Mouse (Mus musculus) right cerebral cortex, postnatal 25 days (tissue): Measurements from ENCODE around the gene Pik3r1.
A peak's percentile ranks its signal among the peaks of the same experiment; 100 is the strongest.

Source experiments
- DNase-seq: peaks from one replicate; pipeline ENCODE4 v3.0.0; 2022

Gene Pik3r1

DNA sequence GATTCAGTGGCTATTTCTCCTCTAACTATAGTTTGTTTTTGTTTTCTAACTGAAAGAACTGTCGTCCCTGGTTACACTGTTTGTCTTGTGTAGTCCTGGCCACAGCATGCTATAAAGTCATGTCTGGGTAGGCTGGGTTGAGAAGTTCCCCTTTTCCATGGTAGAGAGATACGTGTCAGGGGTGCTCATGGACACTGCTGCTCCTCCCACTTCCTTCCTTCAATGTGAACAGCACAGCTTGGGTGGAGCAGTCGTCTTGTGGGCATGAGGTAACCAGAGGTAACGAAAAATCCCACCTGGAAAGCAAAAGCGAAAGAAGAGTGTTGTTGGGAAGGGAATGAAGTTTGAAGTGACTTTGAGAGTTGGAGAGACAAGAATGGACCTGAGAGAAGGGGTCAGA, 104.0 kb downstream of the Pik3r1 start:
- no peak for DNase-seq

- DNase-seq, result no peak
Measured at GRCm38 (mm10) chr13:101662900-101663299, 105.1 kb downstream of the Pik3r1 start.

- no peak for DNase-seq
Measured at GRCm38 (mm10) chr13:101661567-101661966, 106.5 kb downstream of the Pik3r1 start.

DNA sequence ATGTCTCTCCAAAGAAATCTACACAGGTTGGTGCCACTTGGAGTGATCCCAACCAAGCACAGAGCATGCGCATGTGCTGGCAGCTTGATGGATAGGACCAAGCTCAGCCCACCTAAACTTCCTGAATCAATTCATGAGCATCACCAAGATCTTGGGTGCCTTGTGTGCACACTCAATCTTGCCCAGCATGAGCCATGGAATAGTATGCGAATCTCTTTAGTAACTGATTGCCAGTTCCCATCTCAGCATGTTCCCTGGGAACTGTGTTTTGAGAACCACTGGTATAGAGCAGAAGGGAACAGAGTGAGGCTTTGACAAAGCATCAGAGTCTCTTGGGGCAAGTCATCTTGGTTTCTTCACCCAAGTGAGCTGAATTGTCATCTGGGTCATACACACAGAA, 107.8 kb downstream of the Pik3r1 start:
- DNase-seq, result no peak

- DNase-seq, result no peak
Measured at GRCm38 (mm10) chr13:101652131-101652530, 115.9 kb downstream of the Pik3r1 start.

DNA sequence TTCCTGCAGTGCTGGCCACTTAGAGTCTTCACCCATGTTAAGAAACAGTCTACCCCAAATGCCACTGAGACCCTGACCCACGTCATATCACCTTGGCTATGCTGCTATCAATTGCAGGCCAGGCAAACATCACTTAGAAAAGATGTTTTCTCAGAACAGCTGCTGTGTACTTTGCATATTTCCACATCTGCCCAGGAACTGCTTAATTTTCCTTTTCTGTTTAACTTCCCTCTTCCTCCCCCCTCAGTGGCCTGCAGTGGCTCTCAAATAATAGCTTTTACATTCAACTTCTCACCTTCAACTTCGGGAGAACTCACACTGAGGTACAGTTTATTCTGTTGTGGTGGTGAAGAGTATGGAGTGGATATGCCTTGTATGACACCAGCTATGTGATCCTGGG, 126.4 kb downstream of the Pik3r1 start:
- no peak for DNase-seq

DNA sequence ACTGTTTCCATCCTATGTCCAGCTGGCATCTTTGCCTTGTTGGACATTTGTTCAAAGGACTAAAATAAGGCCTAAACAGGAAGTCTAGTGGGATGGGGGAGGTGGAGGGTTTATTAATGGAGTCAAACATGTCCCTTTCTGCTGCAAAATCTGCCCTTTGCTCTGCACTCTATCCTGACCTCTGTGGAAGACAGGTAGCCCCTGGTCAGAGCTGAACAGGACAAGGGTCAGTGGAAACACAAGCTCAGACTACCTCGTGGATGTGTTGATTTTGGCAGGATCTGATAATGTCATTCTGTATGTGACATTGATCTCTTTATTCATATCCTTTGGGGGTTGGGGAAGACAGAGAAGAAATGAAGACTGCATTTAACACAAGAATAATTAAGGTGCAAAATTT, 132.2 kb downstream of the Pik3r1 start:
- no peak for DNase-seq

DNA sequence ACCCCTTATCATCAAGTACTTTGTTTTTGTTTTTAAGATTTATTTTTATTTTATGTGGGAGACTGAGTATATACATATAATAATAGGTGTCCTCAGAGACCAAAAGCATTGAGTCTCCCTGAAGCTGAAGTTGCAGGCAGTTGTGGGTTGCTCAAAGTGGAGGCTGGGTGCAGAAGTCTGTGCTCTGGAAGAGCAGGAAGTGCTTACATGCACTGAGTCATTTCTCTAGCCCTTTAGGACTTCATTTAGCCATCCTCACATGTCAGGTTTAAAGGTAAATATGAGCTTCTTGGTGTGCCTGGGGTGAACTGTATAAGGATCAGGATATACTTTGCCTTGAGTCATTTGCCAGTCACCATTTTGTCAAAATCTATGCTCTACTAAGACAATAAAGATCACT, 133.6 kb downstream of the Pik3r1 start:
- DNase-seq, result no peak

- no peak for DNase-seq
Measured at GRCm38 (mm10) chr13:101633620-101634019, 134.4 kb downstream of the Pik3r1 start.

GRCm38 (mm10) chr13:101632771-101633170, 135.2 kb downstream of the Pik3r1 start:
- peak; percentile 18 for DNase-seq

GRCm38 (mm10) chr13:101631561-101631960, 136.5 kb downstream of the Pik3r1 start:
- peak; percentile 28 for DNase-seq
